Mouse (Mus musculus) liver, embryonic 14.5 days (tissue): Measurements from ENCODE around the gene Stk16. TPM values are rescaled to one million over a fixed set of nuclear protein-coding genes. Genes with fewer than 3 reads are reported as not detected.

Experiments used
- ATAC-seq: fragments of 200-750 bp; cut with Nextera tagmentation; 2 replicates; pipeline ENCODE4 v1.8.0; 2017; ENCODE audit warnings: moderate number of reproducible peaks, mild to moderate bottlenecking, moderate library complexity; ENCODE audit not compliant: insufficient read depth
- DNase-seq, 3 experiments: peaks; one replicate each; pipeline ENCODE4 v3.0.0-alpha.2; 2012 to 2013; ENCODE audit warnings: low read depth in 3 of 3, low spot score in 3 of 3
- H3K27ac ChIP-seq: fragments of 300-500 bp; sonication (generic); 2 replicates; pipeline ENCODE4 v1.5.1; 2014; ENCODE audit warnings: moderate library complexity, mild to moderate bottlenecking, control low read depth, inconsistent platforms
- H3K27me3 ChIP-seq: fragments of 300-500 bp; sonication (generic); 2 replicates; pipeline ENCODE4 v1.6.1; 2014; ENCODE audit warnings: mild to moderate bottlenecking, low read length, moderate library complexity; ENCODE audit not compliant: control insufficient read depth, insufficient read depth
- H3K36me3 ChIP-seq: fragments of 300-500 bp; sonication (generic); replicated peaks from 2 replicates; pipeline ENCODE4 v1.6.1; 2014; ENCODE audit warnings: low read depth; ENCODE audit not compliant: control insufficient read depth, insufficient read depth
- H3K4me1 ChIP-seq, 2 experiments: fragments of 200-500 bp in 1 of 2; fragments of 300-500 bp in 1 of 2; sonication (generic) in 1 of 2; replicated peaks; 2 replicates each; pipeline ENCODE4 v1.6.1; 2012 to 2014; ENCODE audit warnings: antibody characterized with exemption in 1 of 2, inconsistent platforms in 1 of 2, low read length in 1 of 2; ENCODE audit not compliant: control insufficient read depth in 2 of 2, insufficient read depth in 2 of 2
- H3K4me2 ChIP-seq: fragments of 300-500 bp; sonication (generic); 2 replicates; pipeline ENCODE4 v1.6.1; 2014; ENCODE audit warnings: low read depth, mild to moderate bottlenecking, control low read depth, moderate library complexity
- H3K4me3 ChIP-seq, 2 experiments: fragments of 200-500 bp in 1 of 2; fragments of 300-500 bp in 1 of 2; sonication (generic) in 1 of 2; 2 replicates each; pipeline ENCODE4 v1.5.1; 2012 to 2014; ENCODE audit warnings: low read depth in 2 of 2, low read length in 2 of 2, mild to moderate bottlenecking in 2 of 2, control low read depth in 1 of 2, inconsistent platforms in 1 of 2, moderate library complexity in 1 of 2; ENCODE audit not compliant: insufficient read depth in 1 of 2
- H3K9ac ChIP-seq: fragments of 300-500 bp; sonication (generic); replicated peaks from 2 replicates; pipeline ENCODE4 v1.6.1; 2014; ENCODE audit warnings: mild to moderate bottlenecking, control low read depth, moderate library complexity
- H3K9me3 ChIP-seq: fragments of 300-500 bp; sonication (generic); 2 replicates; pipeline ENCODE4 v1.6.1; 2016; ENCODE audit warnings: low read length, mixed read lengths; ENCODE audit not compliant: control insufficient read depth
- CTCF ChIP-seq: IDR thresholded peaks from 2 replicates; pipeline ENCODE4 v1.5.1; 2016; ENCODE audit warnings: antibody characterized with exemption, low read depth, control low read depth
- EP300 ChIP-seq: IDR thresholded peaks from 2 replicates; pipeline ENCODE4 v1.6.1; 2016; ENCODE audit warnings: antibody characterized with exemption, low read depth
- WGBS: fragments of 180-500 bp; shearing (Covaris S2); extraction: QIAGEN DNeasy Blood & Tissue Kit; methylation state at CpG from one replicate; pipeline ENCODE4 v1.1.7; 2014; ENCODE audit not compliant: insufficient replicate concordance; 5-methylcytosine and 5-hydroxymethylcytosine counted together
- polyA plus RNA-seq, 2 experiments: library from polyadenylated mRNA; depleted of rRNA in 1 of 2; stranded (reverse) in 1 of 2; unstranded in 1 of 2; fragments of >200 nt; fragmentation: Nextera tagmentation in 1 of 2; extraction: Ambion mirVana in 1 of 2; gene quantifications; 2 replicates each; pipeline versions ENCODE4 v1.2.1 to v1.2.3; 2012 to 2014

The Stk16 gene
- polyA plus RNA-seq, 2 experiments: 61.8 to 93.3 TPM

- Histone ChIP-seq H3K9me3 (no peaks in the 10 kb centered on the region), H3K4me1 (peaks cover 43% of the 10 kb centered on the region in 2 experiments), H3K36me3 (peaks cover 40% of the 10 kb centered on the region), H3K27ac (peak overlapping the region; percentile 95), H3K4me3 (peak overlapping the region; percentile 68 to 94), H3K4me2 (peak overlapping the region; percentile 75), H3K27me3 (peaks cover 15% of the 10 kb centered on the region), H3K9ac (peak overlapping the region; percentile 90)
- WGBS: under 1% methylated on average over 6 of the region's 6 CpGs
- ATAC-seq (peak; percentile 5; the same call in 1 of the 2 replicates), DNase-seq (no peak)
- TF ChIP-seq EP300: no peak
Measured at GRCm38 (mm10) chr1:75217893-75218226, 7.2 kb downstream of the Stk16 start.

- Histone ChIP-seq H3K27ac (peak overlapping the region; percentile 95), H3K27me3 (peaks cover 15% of the 10 kb centered on the region), H3K9ac (peak overlapping the region; percentile 90), H3K4me3 (peak overlapping the region; percentile 68 to 94), H3K4me2 (peak overlapping the region; percentile 75), H3K4me1 (peaks cover 37% of the 10 kb centered on the region in 2 experiments), H3K36me3 (peaks cover 38% of the 10 kb centered on the region), H3K9me3 (no peaks in the 10 kb centered on the region)
- ATAC-seq (peak; percentile 67), DNase-seq (peak in 1 of 3 experiments; percentile 65)
- TF ChIP-seq EP300 (peak; percentile 4; the same call in 1 of the 2 replicates), CTCF (no peak)
- under 1% methylated on average over 38 of the region's 38 CpGs for WGBS
Measured at GRCm38 (mm10) chr1:75218227-75219001, 7.8 kb downstream of the Stk16 start.

- no peak; the same call in 1 of the 2 replicates for TF ChIP-seq EP300
- peak; percentile 65 for TF ChIP-seq CTCF
- peak; percentile 85 for ATAC-seq
- Histone ChIP-seq H3K9me3 (no peaks in the 10 kb centered on the region), H3K36me3 (peaks cover 33% of the 10 kb centered on the region), H3K4me2 (peak overlapping the region; percentile 75), H3K4me3 (peak overlapping the region; percentile 68 to 94), H3K4me1 (peaks cover 30 to 31% of the 10 kb centered on the region in 2 experiments), H3K27me3 (peaks cover 15% of the 10 kb centered on the region), H3K27ac (peak overlapping the region; percentile 95), H3K9ac (peak overlapping the region; percentile 90)
- WGBS: under 1% methylated on average over 24 of the region's 24 CpGs
- DNase-seq: peak; percentile 85 to 89 (median 88)
Measured at GRCm38 (mm10) chr1:75219078-75219477, 8.4 kb downstream of the Stk16 start.

- peak within 1 kb of the TSS; percentile 95 for H3K27ac ChIP-seq
- H3K36me3 ChIP-seq: peaks cover 29% of the 10 kb centered on the region
- peak within 1 kb of the TSS; percentile 68 to 94 for H3K4me3 ChIP-seq
- WGBS: 4% methylated on average over 34 of the region's 34 CpGs
- H3K9me3 ChIP-seq: no peaks in the 10 kb centered on the region
- DNase-seq (no peak), ATAC-seq (peak; percentile 5)
- TF ChIP-seq EP300: no peak
- no peak; the same call in 1 of the 2 replicates for TF ChIP-seq CTCF
- H3K27me3 ChIP-seq: peaks cover 15% of the 10 kb centered on the region
- peaks cover 28% of the 10 kb centered on the region in 2 experiments for H3K4me1 ChIP-seq
- H3K4me2 ChIP-seq: peak within 1 kb of the TSS; percentile 75
- peak within 1 kb of the TSS; percentile 90 for H3K9ac ChIP-seq
Measured at GRCm38 (mm10) chr1:75219531-75219930, 8.9 kb downstream of the Stk16 start, which contains the start of gene Tuba4a. Tuba4a (minus strand) TSS chr1:75219865.

- 49% methylated on average over 3 of the region's 3 CpGs for WGBS
- peaks cover 8 to 17% of the 10 kb centered on the region in 2 experiments for H3K4me1 ChIP-seq
Measured at GRCm38 (mm10) chr1:75221538-75221937, 10.9 kb downstream of the Stk16 start.

More at GRCm38 (mm10) chr1:75221538-75221937, 10.9 kb downstream of the Stk16 start:
- H3K9ac ChIP-seq: no peak overlapping the region
- DNase-seq: no peak
- H3K27me3 ChIP-seq: peaks cover 15% of the 10 kb centered on the region
- H3K4me3 ChIP-seq: no peak overlapping the region
- no peak for ATAC-seq
- H3K4me2 ChIP-seq: no peak overlapping the region
- peaks cover 9% of the 10 kb centered on the region for H3K36me3 ChIP-seq
- H3K27ac ChIP-seq: no peak overlapping the region
- TF ChIP-seq CTCF: no peak
- no peak for TF ChIP-seq EP300
- no peaks in the 10 kb centered on the region for H3K9me3 ChIP-seq
